ENCODE assay signal across 8 mouse cellular contexts in genomic region chr8:30923301-30924159, GRCm38 (mm10).
DNase-seq lines count a peak whose midpoint lies in the region; ATAC-seq and TF ChIP-seq lines count a peak whose summit lies in the region.

No protein-coding gene starts in this region.

- peak overlapping the region; percentile 78; the same call in 1 of the 2 replicates for H3K27ac ChIP-seq in forebrain, embryonic 14.5 days (ENCODE audit: low read depth, low read length)
- H3K27ac ChIP-seq in lung, embryonic 14.5 days (ENCODE audit: low read depth), result no peak overlapping the region

- peak overlapping the region; percentile 34 for H3K4me2 ChIP-seq in forebrain, embryonic 14.5 days (ENCODE audit: low read length)
- H3K4me2 ChIP-seq in lung, embryonic 14.5 days, result no peak overlapping the region

- DNase-seq in Muller cell, postnatal 12 days (ENCODE audit: inconsistent ontology term), result peak; percentile 60
- peak; percentile 97 for DNase-seq in forebrain, embryonic 14.5 days (ENCODE audit: low spot score)
- peak; percentile 56 to 89 for DNase-seq in layer of hippocampus, adult 18-20 months (ENCODE audit: low spot score in 2 of 2)
- DNase-seq in lung, embryonic 14.5 days, result peak; percentile 92
- peak; percentile 95 for DNase-seq in retina, embryonic 14.5 days (ENCODE audit: low spot score)
- no peak for DNase-seq in spleen, postnatal 4 days (ENCODE audit: low spot score in 2 of 2)

- H3K9ac ChIP-seq in forebrain, embryonic 14.5 days (ENCODE audit: low read length), result 0 out of 2 replicates have a peak overlapping the region, but pooled peaks have one; percentile 4
- no peak overlapping the region for H3K9ac ChIP-seq in lung, embryonic 14.5 days

- no peaks in the 10 kb centered on the region for H3K9me3 ChIP-seq in forebrain, embryonic 14.5 days (replicated peaks; ENCODE audit: control insufficient read depth, low read length)
- H3K9me3 ChIP-seq in lung, embryonic 14.5 days (ENCODE audit: low read depth, low read length), result no peaks in the 10 kb centered on the region

- no peaks in the 10 kb centered on the region for H3K36me3 ChIP-seq in forebrain, embryonic 14.5 days (ENCODE audit: control insufficient read depth, insufficient read depth, low read length)
- no peaks in the 10 kb centered on the region for H3K36me3 ChIP-seq in lung, embryonic 14.5 days (ENCODE audit: insufficient read depth)

- H3K4me3 ChIP-seq in forebrain, embryonic 14.5 days (ENCODE audit: low read depth, low read length), result no peak overlapping the region
- H3K4me3 ChIP-seq in lung, embryonic 14.5 days (ENCODE audit: low read depth, low read length), result no peak overlapping the region

- peak; percentile 84 for ATAC-seq in cerebellum, adult (ENCODE audit: insufficient number of reproducible peaks, low FRiP score, low TSS enrichment)
- peak; percentile 95 for ATAC-seq in forebrain, embryonic 14.5 days
- peak; percentile 67 to 90 for ATAC-seq in hematopoietic stem cell, adult 5-6 weeks (replicated peaks in 1 of 2; ENCODE audit: insufficient read depth in 1 of 2, low FRiP score in 2 of 2, low TSS enrichment in 1 of 2, low read depth in 1 of 2, poor library complexity in 2 of 2, severe bottlenecking in 2 of 2)
- ATAC-seq in lung, embryonic 14.5 days (ENCODE audit: insufficient read depth), result peak; percentile 70; the same call in 1 of the 2 replicates

- TF ChIP-seq CTCF in lung, embryonic 14.5 days (IDR thresholded peaks at IDR 0.05; ENCODE audit: low read depth), result peak; percentile 87

- no peaks in the 10 kb centered on the region for H3K27me3 ChIP-seq in forebrain, embryonic 14.5 days (replicated peaks; ENCODE audit: control insufficient read depth, insufficient read depth, low read length)
- H3K27me3 ChIP-seq in lung, embryonic 14.5 days (ENCODE audit: insufficient read depth, low read length), result no peaks in the 10 kb centered on the region

- H3K4me1 ChIP-seq in forebrain, embryonic 14.5 days (ENCODE audit: control insufficient read depth, insufficient read depth, low read length), result peaks cover 9% of the 10 kb centered on the region; the same call in 1 of the 2 replicates
- no peaks in the 10 kb centered on the region for H3K4me1 ChIP-seq in lung, embryonic 14.5 days (ENCODE audit: insufficient read depth)

- 20% methylated on average over 18 of the region's 18 CpGs for WGBS in forebrain, embryonic 14.5 days
- 36% methylated on average over 18 of the region's 18 CpGs for WGBS in lung, embryonic 14.5 days

Comparison
In these comparisons a context has a peak if more than half of its experiments do, and no peak if none do; other contexts are left out.
1. DNase-seq: peak in Muller cell, postnatal 12 days (single experiment), forebrain, embryonic 14.5 days (single experiment), layer of hippocampus, adult 18-20 months (2 of 2), lung, embryonic 14.5 days (single experiment) and retina, embryonic 14.5 days (single experiment); none in spleen, postnatal 4 days (0 of 2).
2. Peak in every context shown above with its lines, with median percentiles within 50 percentile points of each other: ATAC-seq.